Mouse (Mus musculus) hindbrain, embryonic 16.5 days (tissue): ENCODE results near the gene Rprd1b. TPM values are rescaled to one million over a fixed set of nuclear protein-coding genes. Genes with fewer than 3 reads are reported as not detected.

ENCODE experiments used
- ATAC-seq: fragments of 200-750 bp; cut with Nextera tagmentation; 2 replicates; pipeline ENCODE4 v1.8.0; 2017; ENCODE audit warnings: moderate TSS enrichment, moderate library complexity
- H3K27ac ChIP-seq: fragments of 300-500 bp; sonication (generic); 2 replicates; pipeline ENCODE4 v1.5.1; 2014; ENCODE audit warnings: low read depth, mild to moderate bottlenecking, control low read depth, low read length, moderate library complexity
- H3K27me3 ChIP-seq: fragments of 300-500 bp; sonication (generic); replicated peaks from 2 replicates; pipeline ENCODE4 v1.6.1; 2014; ENCODE audit warnings: low read length; ENCODE audit not compliant: control insufficient read depth, insufficient read depth
- H3K36me3 ChIP-seq: fragments of 300-500 bp; sonication (generic); 2 replicates; pipeline ENCODE4 v1.6.1; 2014; ENCODE audit warnings: mild to moderate bottlenecking, low read length, moderate library complexity, mixed read lengths; ENCODE audit not compliant: control insufficient read depth, insufficient read depth
- H3K4me1 ChIP-seq: fragments of 300-500 bp; sonication (generic); 2 replicates; pipeline ENCODE4 v1.6.1; 2014; ENCODE audit warnings: low read depth, low read length; ENCODE audit not compliant: control insufficient read depth, insufficient read depth
- H3K4me2 ChIP-seq: fragments of 300-500 bp; sonication (generic); 2 replicates; pipeline ENCODE4 v1.6.1; 2014; ENCODE audit warnings: mild to moderate bottlenecking, low read length, control low read depth, moderate library complexity
- H3K4me3 ChIP-seq: fragments of 300-500 bp; sonication (generic); 2 replicates; pipeline ENCODE4 v1.5.1; 2014; ENCODE audit warnings: mild to moderate bottlenecking, low read length, control low read depth, moderate library complexity
- H3K9ac ChIP-seq: fragments of 300-500 bp; sonication (generic); 2 replicates; pipeline ENCODE4 v1.6.1; 2014; ENCODE audit warnings: low read depth, mild to moderate bottlenecking, control low read depth, low read length, moderate library complexity
- H3K9me3 ChIP-seq: fragments of 300-500 bp; sonication (generic); 2 replicates; pipeline ENCODE4 v1.6.1; 2014; ENCODE audit warnings: mild to moderate bottlenecking, low read length, moderate library complexity; ENCODE audit not compliant: control insufficient read depth
- WGBS: fragments of 180-500 bp; shearing (Covaris S2); extraction: QIAGEN DNeasy Blood & Tissue Kit; methylation state at CpG from one replicate; pipeline ENCODE4 v1.1.7; 2014; 5-methylcytosine and 5-hydroxymethylcytosine counted together
- polyA plus RNA-seq: library from polyadenylated mRNA; unstranded; fragments of >200 nt; fragmentation: Nextera tagmentation; extraction: Ambion mirVana; gene quantifications from 2 replicates; pipeline ENCODE4 v1.2.1, GENCODE M21; 2015

Gene Rprd1b
- polyA plus RNA-seq, 1 experiment from 2014 or later, result 30.0 TPM

- no peaks in the 10 kb centered on the region for H3K9me3 ChIP-seq
- WGBS, result 79% methylated on average over 2 of the region's 2 CpGs
- no peaks in the 10 kb centered on the region for H3K27me3 ChIP-seq
- H3K9ac ChIP-seq, result no peak overlapping the region
- H3K4me1 ChIP-seq, result no peaks in the 10 kb centered on the region; the same call in 1 of the 2 replicates
- H3K4me3 ChIP-seq, result no peak overlapping the region
- no peak for ATAC-seq
- H3K4me2 ChIP-seq, result no peak overlapping the region
- no peak overlapping the region for H3K27ac ChIP-seq
- no peaks in the 10 kb centered on the region for H3K36me3 ChIP-seq
Observed at GRCm38 (mm10) chr2:158170394-158170793, 142.1 kb downstream of the Rprd1b start.

GRCm38 (mm10) chr2:158174438-158174837, 146.1 kb downstream of the Rprd1b start:
- H3K9me3 ChIP-seq, result no peaks in the 10 kb centered on the region
- no peak for ATAC-seq
- H3K4me2 ChIP-seq, result no peak overlapping the region
- no peak overlapping the region for H3K27ac ChIP-seq
- H3K4me3 ChIP-seq, result no peak overlapping the region
- H3K36me3 ChIP-seq, result no peaks in the 10 kb centered on the region
- H3K27me3 ChIP-seq, result no peaks in the 10 kb centered on the region
- H3K4me1 ChIP-seq, result peaks cover 10% of the 10 kb centered on the region
- H3K9ac ChIP-seq, result no peak overlapping the region
- WGBS, result 82% methylated on average over 5 of the region's 5 CpGs

- no peak for ATAC-seq
- WGBS, result 89% methylated on average over 15 of the region's 15 CpGs
Observed at GRCm38 (mm10) chr2:158174958-158175357, 146.7 kb downstream of the Rprd1b start.

GRCm38 (mm10) chr2:158175433-158175832, 147.1 kb downstream of the Rprd1b start:
- Histone ChIP-seq H3K36me3 (no peaks in the 10 kb centered on the region), H3K4me2 (no peak overlapping the region), H3K9me3 (no peaks in the 10 kb centered on the region), H3K4me3 (no peak overlapping the region), H3K4me1 (peaks cover 14% of the 10 kb centered on the region), H3K27me3 (no peaks in the 10 kb centered on the region), H3K27ac (no peak overlapping the region), H3K9ac (no peak overlapping the region)
- WGBS, result 77% methylated on average over 3 of the region's 3 CpGs
- ATAC-seq, result no peak

More at GRCm38 (mm10) chr2:158174958-158175357, 146.7 kb downstream of the Rprd1b start:
- Histone ChIP-seq H3K4me1 (peaks cover 14% of the 10 kb centered on the region), H3K36me3 (no peaks in the 10 kb centered on the region), H3K4me2 (no peak overlapping the region), H3K4me3 (no peak overlapping the region), H3K27ac (no peak overlapping the region), H3K9me3 (no peaks in the 10 kb centered on the region), H3K9ac (no peak overlapping the region), H3K27me3 (no peaks in the 10 kb centered on the region)

GRCm38 (mm10) chr2:158176763-158177162, 148.5 kb downstream of the Rprd1b start:
- Histone ChIP-seq H3K4me3 (no peak overlapping the region), H3K4me2 (no peak overlapping the region), H3K4me1 (peaks cover 20% of the 10 kb centered on the region), H3K36me3 (no peaks in the 10 kb centered on the region), H3K9me3 (no peaks in the 10 kb centered on the region), H3K27ac (no peak overlapping the region), H3K9ac (no peak overlapping the region), H3K27me3 (no peaks in the 10 kb centered on the region)
- ATAC-seq, result no peak
- 94% methylated on average over 9 of the region's 9 CpGs for WGBS

- peaks cover 20% of the 10 kb centered on the region for H3K4me1 ChIP-seq
Observed at GRCm38 (mm10) chr2:158177574-158177973, 149.3 kb downstream of the Rprd1b start.

GRCm38 (mm10) chr2:158178139-158178538, 149.8 kb downstream of the Rprd1b start:
- 76% methylated on average over 4 of the region's 4 CpGs for WGBS

More at GRCm38 (mm10) chr2:158177574-158177973, 149.3 kb downstream of the Rprd1b start:
- Histone ChIP-seq H3K9me3 (no peaks in the 10 kb centered on the region), H3K9ac (no peak overlapping the region; the same call in 1 of the 2 replicates), H3K27ac (peak overlapping the region; percentile 2; the same call in 1 of the 2 replicates), H3K4me3 (no peak overlapping the region), H3K4me2 (no peak overlapping the region), H3K36me3 (no peaks in the 10 kb centered on the region), H3K27me3 (no peaks in the 10 kb centered on the region)
- 28% methylated on average over 3 of the region's 3 CpGs for WGBS
- no peak for ATAC-seq

GRCm38 (mm10) chr2:158178696-158179369, 150.5 kb downstream of the Rprd1b start:
- peak overlapping the region; percentile 50 for H3K4me2 ChIP-seq
- no peaks in the 10 kb centered on the region for H3K36me3 ChIP-seq
- H3K27me3 ChIP-seq, result no peaks in the 10 kb centered on the region
- peaks cover 20% of the 10 kb centered on the region for H3K4me1 ChIP-seq
- WGBS, result 10% methylated on average over 19 of the region's 19 CpGs
- peak; percentile 21; the same call in 1 of the 2 replicates for ATAC-seq
- H3K9ac ChIP-seq, result peak overlapping the region; percentile 27
- H3K9me3 ChIP-seq, result no peaks in the 10 kb centered on the region
- no peak overlapping the region; the same call in 1 of the 2 replicates for H3K27ac ChIP-seq
- H3K4me3 ChIP-seq, result peak overlapping the region; percentile 28

More at GRCm38 (mm10) chr2:158178139-158178538, 149.8 kb downstream of the Rprd1b start:
- peak overlapping the region; percentile 2; the same call in 1 of the 2 replicates for H3K27ac ChIP-seq
- no peak for ATAC-seq
- no peak overlapping the region for H3K4me3 ChIP-seq
- H3K27me3 ChIP-seq, result no peaks in the 10 kb centered on the region
- no peak overlapping the region for H3K4me2 ChIP-seq
- peaks cover 20% of the 10 kb centered on the region for H3K4me1 ChIP-seq
- H3K9me3 ChIP-seq, result no peaks in the 10 kb centered on the region
- no peaks in the 10 kb centered on the region for H3K36me3 ChIP-seq
- no peak overlapping the region for H3K9ac ChIP-seq

GRCm38 (mm10) chr2:158179370-158180111, 151.2 kb downstream of the Rprd1b start:
- Histone ChIP-seq H3K36me3 (no peaks in the 10 kb centered on the region), H3K27ac (no peak overlapping the region), H3K4me2 (peak overlapping the region; percentile 50), H3K4me1 (peaks cover 20% of the 10 kb centered on the region), H3K27me3 (no peaks in the 10 kb centered on the region), H3K9ac (peak overlapping the region; percentile 27), H3K4me3 (peak overlapping the region; percentile 28), H3K9me3 (no peaks in the 10 kb centered on the region)
- ATAC-seq, result 0 out of 2 replicates have a peak, but pooled peaks have one; percentile 26
- 13% methylated on average over 18 of the region's 18 CpGs for WGBS
